Mouse (Mus musculus) kidney, adult 2 months (tissue): ENCODE data around the gene Ahrr.

Experiments used
- CTCF ChIP-seq: fragments of 200-500 bp; conservative IDR thresholded peaks from 2 replicates; pipeline ENCODE4 v1.5.1; 2011; ENCODE audit warnings: low read depth, mild to moderate bottlenecking, control low read depth, low read length, moderate library complexity, mixed read lengths; ENCODE audit not compliant: insufficient read depth, insufficient read length
- POLR2A ChIP-seq: fragments of 200-500 bp; IDR thresholded peaks from one replicate; pipeline ENCODE4 v1.6.1; 2011; ENCODE audit warnings: low read depth, low read length, control low read depth

DNA sequence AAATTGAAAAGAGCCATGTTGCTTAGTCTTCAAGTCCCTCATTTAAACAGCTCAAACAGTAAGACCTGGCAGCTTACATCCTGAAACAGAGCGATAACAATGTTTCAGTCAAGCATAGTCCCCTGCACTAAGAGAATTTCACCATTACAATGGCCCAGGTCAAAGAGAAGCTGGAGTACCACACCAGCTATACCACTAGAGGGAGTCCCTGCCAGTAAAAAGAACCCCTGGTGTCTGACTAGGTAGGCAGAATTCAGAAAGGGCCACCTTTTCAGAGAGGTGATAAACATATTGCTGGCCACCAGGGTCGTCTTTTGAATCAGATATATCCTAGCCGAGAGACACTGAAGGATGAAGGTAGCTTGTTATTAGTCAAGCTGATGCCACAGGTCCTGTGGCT lies 48.9 kb upstream of the Ahrr start:
- no peak for TF ChIP-seq POLR2A
- peak; percentile 48 for TF ChIP-seq CTCF
